Mouse (Mus musculus): ENCODE results near the gene Izumo1. TPM values are rescaled to one million over a fixed set of nuclear protein-coding genes. Genes with fewer than 3 reads are reported as not detected.

The Izumo1 gene
- total and polyA plus RNA-seq, 3 experiments: 0.17 to 0.44 (median 0.21) TPM

DNA sequence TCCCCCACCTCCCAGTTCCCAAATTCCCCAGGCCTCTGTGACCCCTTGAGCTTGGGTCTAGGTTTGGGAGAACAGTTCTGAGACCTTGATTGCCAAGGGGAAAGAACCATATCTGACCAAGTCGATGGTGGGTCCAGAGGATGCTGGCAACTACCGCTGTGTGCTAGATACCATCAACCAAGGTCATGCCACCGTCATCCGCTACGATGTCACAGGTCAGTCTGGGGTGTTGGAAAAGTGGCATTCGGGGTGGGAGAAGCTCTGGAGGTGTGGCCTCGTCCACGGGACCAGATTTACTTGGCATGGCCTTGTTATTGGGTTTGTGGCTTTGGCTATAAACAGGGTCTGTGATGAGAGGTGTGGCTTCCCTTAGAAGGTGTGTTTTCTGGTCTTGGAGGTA, 3.9 kb downstream of the Izumo1 start:
- H3K27ac ChIP-seq (ENCODE audit: insufficient read depth, low read depth): no peak overlapping the region
- no peaks in the 10 kb centered on the region for H3K27me3 ChIP-seq (replicated peaks)
- in situ Hi-C loops (cut with MboI; ENCODE audit: low pct_ligation_motif_present, low pct_unique_long_range_greater_than_20kb, low sequenced_read_pairs): no loop called here
- peaks cover 2 to 11% of the 10 kb centered on the region in 2 experiments; a peak in 3 of 4 replicates for H3K4me1 ChIP-seq (ENCODE audit: control insufficient read depth in 1 of 2, insufficient read depth in 2 of 2)
- dilution Hi-C loops (cut with MboI; ENCODE audit: extremely low pct_ligation_motif_present, extremely low pct_unique_long_range_greater_than_20kb, low sequenced_read_pairs): no loop called here
- no peak overlapping the region for H3K9ac ChIP-seq (ENCODE audit: insufficient read depth, low read depth)
- H3K4me3 ChIP-seq (replicated peaks in 1 of 3; ENCODE audit: low read depth in 2 of 3, low read length in 2 of 3, poor library complexity in 1 of 3): no peak overlapping the region
- DNase-seq (ENCODE audit: extremely low read depth): no peak
- H3K4me2 ChIP-seq (ENCODE audit: insufficient read depth, low read depth, poor library complexity, severe bottlenecking): no peak overlapping the region
- H3K9me3 ChIP-seq (replicated peaks; ENCODE audit: low read length): peaks cover 33% of the 10 kb centered on the region
- peaks cover 0 to 28% of the 10 kb centered on the region in 2 experiments for H3K36me3 ChIP-seq (replicated peaks in 1 of 2; ENCODE audit: control insufficient read depth in 1 of 2, insufficient read depth in 1 of 2, low read length in 1 of 2)
- H3K79me2 ChIP-seq (replicated peaks; ENCODE audit: control insufficient read depth, extremely low read depth, insufficient read depth, poor library complexity, severe bottlenecking): no peaks in the 10 kb centered on the region
- no peak for TF ChIP-seq ETS1 (conservative IDR thresholded peaks at IDR 0.05; ENCODE audit: low read depth, low read length)
- no peak for TF ChIP-seq USF1 (IDR thresholded peaks at IDR 0.05; ENCODE audit: low read depth, low read length)
- TF ChIP-seq E2F4 (IDR thresholded peaks at IDR 0.05; ENCODE audit: insufficient replicate concordance, low read depth, low read length): no peak
- no peak for TF ChIP-seq POLR2A (IDR thresholded peaks at IDR 0.05; ENCODE audit: low read depth, low read length)

- in situ Hi-C loops (cut with MboI; ENCODE audit: low pct_ligation_motif_present, low pct_unique_long_range_greater_than_20kb, low sequenced_read_pairs) (no loop called here), dilution Hi-C loops (cut with MboI; ENCODE audit: extremely low pct_ligation_motif_present, extremely low pct_unique_long_range_greater_than_20kb, low sequenced_read_pairs) (no loop called here)
- Histone ChIP-seq H3K36me3 (replicated peaks in 1 of 2; ENCODE audit: control insufficient read depth in 1 of 2, insufficient read depth in 1 of 2, low read length in 1 of 2) (peaks cover 0 to 21% of the 10 kb centered on the region in 2 experiments), H3K4me3 (replicated peaks in 1 of 3; ENCODE audit: low read depth in 2 of 3, low read length in 2 of 3, poor library complexity in 1 of 3) (no peak overlapping the region), H3K4me1 (ENCODE audit: control insufficient read depth in 1 of 2, insufficient read depth in 2 of 2) (peaks cover 0 to 2% of the 10 kb centered on the region in 2 experiments; a peak in 2 of 4 replicates), H3K9ac (ENCODE audit: insufficient read depth, low read depth) (no peak overlapping the region), H3K27ac (ENCODE audit: insufficient read depth, low read depth) (no peak overlapping the region), H3K79me2 (replicated peaks; ENCODE audit: control insufficient read depth, extremely low read depth, insufficient read depth, poor library complexity, severe bottlenecking) (no peaks in the 10 kb centered on the region), H3K9me3 (replicated peaks; ENCODE audit: low read length) (peaks cover 35% of the 10 kb centered on the region), H3K27me3 (replicated peaks) (no peaks in the 10 kb centered on the region), H3K4me2 (ENCODE audit: insufficient read depth, low read depth, poor library complexity, severe bottlenecking) (no peak overlapping the region)
- no peak for TF ChIP-seq NRF1 (IDR thresholded peaks at IDR 0.05; ENCODE audit: low read depth, low read length)
- TF ChIP-seq EP300 (IDR thresholded peaks at IDR 0.05; ENCODE audit: low read length): no peak
- TF ChIP-seq KAT2A (IDR thresholded peaks at IDR 0.05; ENCODE audit: insufficient replicate concordance, low read length): no peak
- no peak for TF ChIP-seq USF1 (IDR thresholded peaks at IDR 0.05; ENCODE audit: low read depth, low read length)
- no peak for TF ChIP-seq ZC3H11A (IDR thresholded peaks at IDR 0.05; ENCODE audit: low read depth, low read length)
- TF ChIP-seq MEF2A (IDR thresholded peaks at IDR 0.05; ENCODE audit: borderline replicate concordance, low read depth, low read length): no peak
- TF ChIP-seq MAX (IDR thresholded peaks at IDR 0.05; ENCODE audit: low read length): no peak
- no peak for TF ChIP-seq MAFK (IDR thresholded peaks at IDR 0.05; ENCODE audit: insufficient replicate concordance, low read length)
- no peak for TF ChIP-seq SIN3A (IDR thresholded peaks at IDR 0.05; ENCODE audit: low read length)
- TF ChIP-seq RAD21 (IDR thresholded peaks at IDR 0.05; ENCODE audit: low read depth, low read length): no peak
- TF ChIP-seq JUN (IDR thresholded peaks at IDR 0.05; ENCODE audit: insufficient read depth, low read depth, low read length): no peak
- no peak for TF ChIP-seq PAX5 (IDR thresholded peaks at IDR 0.05; ENCODE audit: low read length)
- TF ChIP-seq JUND (conservative IDR thresholded peaks at IDR 0.05; ENCODE audit: low read depth, low read length): no peak
- DNase-seq (ENCODE audit: extremely low read depth): no peak
Observed at GRCm38 (mm10) chr7:45626571-45627076, 5.0 kb downstream of the Izumo1 start.

Data from CH12.LX (cell line).